Mouse (Mus musculus) embryonic facial prominence, embryonic 14.5 days (tissue): ENCODE data around the gene Mpig6b. TPM values are rescaled to one million over a fixed set of nuclear protein-coding genes. Genes with fewer than 3 reads are reported as not detected.
"Not testable (repeated sequence)": the region's sequence is repeated elsewhere in the genome, so short reads cannot be mapped to it uniquely, and the experiment has no call there.

ENCODE experiments used
- ATAC-seq: fragments of 200-750 bp; cut with Nextera tagmentation; 2 replicates; pipeline ENCODE4 v1.8.0; 2017; ENCODE audit warnings: low read depth, moderate number of reproducible peaks, moderate TSS enrichment
- DNase-seq: peaks from one replicate; pipeline ENCODE4 v3.0.0-alpha.2; 2015; ENCODE audit warnings: low spot score
- H3K27ac ChIP-seq: fragments of 300-500 bp; sonication (generic); replicated peaks from 2 replicates; pipeline ENCODE4 v1.5.1; 2014; ENCODE audit warnings: low read depth, mild to moderate bottlenecking, low read length, moderate library complexity
- H3K27me3 ChIP-seq: fragments of 300-500 bp; sonication (generic); replicated peaks from 2 replicates; pipeline ENCODE4 v1.6.1; 2014; ENCODE audit warnings: low read length; ENCODE audit not compliant: control insufficient read depth, insufficient read depth
- H3K36me3 ChIP-seq: fragments of 300-500 bp; sonication (generic); 2 replicates; pipeline ENCODE4 v1.6.1; 2014; ENCODE audit warnings: low read length, mixed read lengths; ENCODE audit not compliant: control insufficient read depth, insufficient read depth
- H3K4me1 ChIP-seq: fragments of 300-500 bp; sonication (generic); 2 replicates; pipeline ENCODE4 v1.6.1; 2014; ENCODE audit warnings: antibody characterized with exemption, low read length; ENCODE audit not compliant: control insufficient read depth, insufficient read depth
- H3K4me2 ChIP-seq: fragments of 300-500 bp; sonication (generic); 2 replicates; pipeline ENCODE4 v1.6.1; 2014; ENCODE audit warnings: low read depth, mild to moderate bottlenecking, low read length, moderate library complexity, mixed read lengths
- H3K4me3 ChIP-seq: fragments of 300-500 bp; sonication (generic); 2 replicates; pipeline ENCODE4 v1.5.1; 2014; ENCODE audit warnings: low read depth, mild to moderate bottlenecking, low read length
- H3K9ac ChIP-seq: fragments of 300-500 bp; sonication (generic); 2 replicates; pipeline ENCODE4 v1.6.1; 2014; ENCODE audit warnings: low read depth, mild to moderate bottlenecking, low read length, moderate library complexity, mixed read lengths
- H3K9me3 ChIP-seq: fragments of 300-500 bp; sonication (generic); 2 replicates; pipeline ENCODE4 v1.6.1; 2016; ENCODE audit warnings: low read length; ENCODE audit not compliant: control insufficient read depth
- WGBS: fragments of 180-500 bp; shearing (Covaris S2); extraction: QIAGEN DNeasy Blood & Tissue Kit; methylation state at CpG from one replicate; pipeline ENCODE4 v1.1.7; 2014; 5-methylcytosine and 5-hydroxymethylcytosine counted together
- polyA plus RNA-seq: library from polyadenylated mRNA; unstranded; fragments of >200 nt; fragmentation: Nextera tagmentation; extraction: Ambion mirVana; gene quantifications from 2 replicates; pipeline ENCODE4 v1.2.1, GENCODE M21; 2014

The Mpig6b gene
- polyA plus RNA-seq, 1 experiment from 2014 or later: 0.96 TPM

DNA sequence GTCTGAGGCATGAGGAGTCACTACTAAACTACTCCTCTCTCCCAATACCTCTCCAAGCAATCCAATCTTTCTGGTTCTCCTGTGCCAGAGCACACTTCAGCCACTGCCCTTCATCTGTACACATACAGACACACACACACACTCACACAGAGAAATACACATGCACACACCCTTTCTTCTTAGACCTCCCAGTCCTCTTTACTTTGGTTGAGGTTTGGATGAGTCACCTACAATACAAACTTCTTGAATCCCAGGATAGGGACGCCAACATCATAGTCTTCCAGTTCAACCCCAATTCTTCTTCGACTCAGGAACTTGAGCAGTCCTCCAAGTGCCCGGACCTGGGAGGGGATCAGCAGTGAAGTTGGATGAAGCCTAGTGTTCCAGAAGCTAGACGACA lies 22.2 kb downstream of the Mpig6b start:
- Histone ChIP-seq H3K4me1 (peaks cover 33% of the 10 kb centered on the region), H3K9me3 (no peaks in the 10 kb centered on the region), H3K4me3 (no peak overlapping the region), H3K27me3 (no peaks in the 10 kb centered on the region), H3K4me2 (no peak overlapping the region), H3K9ac (no peak overlapping the region), H3K36me3 (no peaks in the 10 kb centered on the region), H3K27ac (no peak overlapping the region)
- WGBS: 84% methylated on average over 4 of the region's 4 CpGs
- DNase-seq (no peak), ATAC-seq (no peak)

- no peaks in the 10 kb centered on the region for H3K9me3 ChIP-seq
- WGBS: 81% methylated on average over 11 of the region's 11 CpGs
- no peaks in the 10 kb centered on the region for H3K27me3 ChIP-seq
- DNase-seq (no peak), ATAC-seq (no peak)
- no peak overlapping the region for H3K9ac ChIP-seq
- H3K4me3 ChIP-seq: no peak overlapping the region
- no peak overlapping the region for H3K27ac ChIP-seq
- no peak overlapping the region for H3K4me2 ChIP-seq
- no peaks in the 10 kb centered on the region for H3K4me1 ChIP-seq
- no peaks in the 10 kb centered on the region for H3K36me3 ChIP-seq
Measured at GRCm38 (mm10) chr17:35039121-35039873, 26.7 kb downstream of the Mpig6b start.

GRCm38 (mm10) chr17:35034896-35035295 lies 31.1 kb downstream of the Mpig6b start:
- Histone ChIP-seq H3K36me3 (no peaks in the 10 kb centered on the region), H3K9me3 (no peaks in the 10 kb centered on the region), H3K4me1 (no peaks in the 10 kb centered on the region), H3K4me3 (no peak overlapping the region), H3K4me2 (no peak overlapping the region), H3K27ac (no peak overlapping the region), H3K27me3 (no peaks in the 10 kb centered on the region), H3K9ac (no peak overlapping the region; the same call in 1 of the 2 replicates)
- WGBS: 69% methylated on average over 6 of the region's 6 CpGs
- no peak for ATAC-seq
- DNase-seq: no peak

DNA sequence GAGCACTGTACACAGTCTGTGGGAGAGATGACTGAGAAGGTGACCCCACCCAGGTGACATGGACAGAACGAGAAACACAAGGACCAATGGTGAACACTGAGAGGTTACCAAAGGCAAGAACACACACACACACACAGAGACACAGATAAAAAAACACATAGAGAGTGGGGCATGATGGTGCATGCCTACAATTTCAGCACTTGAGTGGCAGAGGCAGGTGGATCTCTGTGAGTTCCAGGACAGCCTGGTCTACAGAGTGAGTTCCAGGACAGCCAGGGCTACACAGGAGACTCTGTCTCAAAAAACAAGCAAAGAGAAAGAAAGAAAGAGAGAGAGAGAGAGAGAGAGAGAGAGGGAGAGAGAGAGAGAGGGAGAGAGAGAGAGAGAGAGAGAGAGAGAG lies 32.3 kb downstream of the Mpig6b start:
- not testable (repeated sequence) for H3K27ac ChIP-seq, H3K4me3 ChIP-seq, ATAC-seq, H3K9me3 ChIP-seq, H3K4me2 ChIP-seq, H3K9ac ChIP-seq, DNase-seq, H3K4me1 ChIP-seq, H3K27me3 ChIP-seq, H3K36me3 ChIP-seq
- WGBS: 75% methylated on average over 1 of the region's 1 CpGs

DNA sequence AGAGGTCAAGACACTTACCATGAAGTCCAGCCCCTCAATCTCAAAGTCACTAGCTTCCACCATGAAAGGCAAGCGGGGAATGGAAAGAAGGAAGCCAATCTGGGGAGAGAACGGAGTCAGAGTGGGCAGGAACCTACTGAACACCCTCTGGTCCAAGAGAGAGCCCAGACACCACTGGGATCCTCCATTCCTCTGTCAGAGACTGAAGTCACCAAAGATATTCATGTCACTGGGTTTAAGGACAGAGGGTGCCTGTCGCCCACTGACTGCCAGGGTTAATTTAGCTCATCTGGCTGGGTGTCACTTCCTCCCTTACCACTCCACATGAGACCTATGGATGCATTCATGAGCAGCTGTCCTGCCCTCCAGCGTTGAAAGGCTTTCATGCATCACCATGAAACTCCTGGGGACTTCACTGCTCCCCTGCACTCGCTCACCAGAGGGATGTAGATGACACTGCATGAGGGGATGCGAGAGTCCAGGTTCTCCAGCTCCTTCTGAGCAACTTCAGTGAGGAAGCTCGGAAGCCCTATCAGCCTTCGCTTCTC lies 33.6 kb downstream of the Mpig6b start:
- 79% methylated on average over 8 of the region's 8 CpGs for WGBS
- H3K36me3 ChIP-seq: no peaks in the 10 kb centered on the region

GRCm38 (mm10) chr17:35031880-35032279 lies 34.1 kb downstream of the Mpig6b start:
- Histone ChIP-seq H3K4me1 (no peaks in the 10 kb centered on the region; the same call in 1 of the 2 replicates), H3K9ac (no peak overlapping the region), H3K27ac (no peak overlapping the region), H3K4me2 (no peak overlapping the region), H3K36me3 (no peaks in the 10 kb centered on the region), H3K27me3 (no peaks in the 10 kb centered on the region), H3K9me3 (no peaks in the 10 kb centered on the region), H3K4me3 (no peak overlapping the region)
- DNase-seq (no peak), ATAC-seq (no peak)
- 88% methylated on average over 7 of the region's 7 CpGs for WGBS

More for the DNA sequence above, 33.6 kb downstream of the Mpig6b start:
- H3K4me1 ChIP-seq: no peaks in the 10 kb centered on the region; the same call in 1 of the 2 replicates
- H3K9ac ChIP-seq: no peak overlapping the region
- H3K27me3 ChIP-seq: no peaks in the 10 kb centered on the region
- no peak overlapping the region for H3K4me2 ChIP-seq
- H3K4me3 ChIP-seq: no peak overlapping the region
- no peaks in the 10 kb centered on the region for H3K9me3 ChIP-seq
- H3K27ac ChIP-seq: no peak overlapping the region
- no peak for DNase-seq
- no peak for ATAC-seq

GRCm38 (mm10) chr17:35031272-35031671 lies 34.7 kb downstream of the Mpig6b start:
- 90% methylated on average over 11 of the region's 11 CpGs for WGBS
- Histone ChIP-seq H3K27ac (no peak overlapping the region), H3K4me2 (no peak overlapping the region), H3K36me3 (no peaks in the 10 kb centered on the region), H3K4me1 (peaks cover under 1% of the 10 kb centered on the region), H3K9me3 (no peaks in the 10 kb centered on the region), H3K9ac (no peak overlapping the region), H3K27me3 (no peaks in the 10 kb centered on the region), H3K4me3 (no peak overlapping the region)
- ATAC-seq (no peak), DNase-seq (no peak)

GRCm38 (mm10) chr17:35029691-35030532 lies 36.1 kb downstream of the Mpig6b start:
- Histone ChIP-seq H3K4me2 (no peak overlapping the region), H3K4me1 (peaks cover 4% of the 10 kb centered on the region), H3K36me3 (no peaks in the 10 kb centered on the region), H3K27me3 (no peaks in the 10 kb centered on the region), H3K27ac (no peak overlapping the region), H3K9me3 (no peaks in the 10 kb centered on the region), H3K9ac (no peak overlapping the region; the same call in 1 of the 2 replicates), H3K4me3 (no peak overlapping the region)
- ATAC-seq (no peak), DNase-seq (no peak)
- WGBS: 36% methylated on average over 18 of the region's 19 CpGs
